Mouse (Mus musculus) adrenal gland (tissue): Measurements from ENCODE around the gene Mpi.

Source experiments
- intact Hi-C: fragments of 180-260 bp; cut with DNase I; formaldehyde crosslinking; loops from one replicate; pipeline ENCODE4 v1.15.1; 2025

Gene Mpi

GRCm38 (mm10) chr9:57526435-57526834 lies 26.1 kb downstream of the Mpi start:
- intact Hi-C loops, result no loop called here

GRCm38 (mm10) chr9:57525516-57525915 lies 27.0 kb downstream of the Mpi start:
- intact Hi-C loops, result no loop called here

DNA sequence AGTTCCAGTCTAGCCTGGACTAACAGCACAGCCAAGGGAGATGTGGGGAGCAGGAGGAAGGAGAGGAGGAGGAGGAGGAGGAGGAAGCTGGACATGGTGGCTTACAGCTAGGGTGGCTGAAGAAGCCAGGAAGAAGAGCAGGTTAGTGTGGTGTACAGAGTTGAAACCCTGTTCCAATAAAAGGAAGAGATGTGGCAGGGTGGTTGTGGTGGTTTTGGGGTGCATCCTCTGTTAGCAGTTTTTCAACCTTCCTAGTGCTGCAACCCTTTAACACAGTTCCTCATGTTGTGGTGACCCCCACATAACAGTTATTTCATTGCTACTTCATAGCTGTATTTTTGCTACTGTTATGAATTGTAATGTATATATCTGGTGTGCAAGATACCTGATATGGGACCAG lies 28.1 kb downstream of the Mpi start:
- intact Hi-C loops, result loop anchor here (5.0 kb wide), 1 partner anchor 133 kb away; no protein-coding TSS in a partner anchor

DNA sequence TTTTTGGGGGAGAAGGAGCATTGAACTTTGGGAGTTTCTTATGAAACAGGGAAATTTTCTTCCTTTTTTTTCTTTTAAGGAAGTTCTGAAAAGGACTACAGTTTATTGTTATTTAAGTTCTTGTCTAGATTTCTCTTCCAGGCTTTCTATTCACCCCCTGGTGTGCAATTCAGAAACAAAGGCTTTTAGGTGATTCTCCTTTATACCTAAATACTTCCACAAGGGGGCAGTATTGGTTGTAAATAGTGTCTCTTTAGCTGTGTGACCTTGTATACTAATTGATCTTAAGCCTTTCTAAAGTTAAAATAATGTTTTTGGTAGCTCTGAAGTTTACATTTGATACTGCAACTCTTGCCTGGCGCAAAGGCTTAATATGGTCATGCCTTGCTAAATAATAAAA lies 28.8 kb downstream of the Mpi start:
- intact Hi-C loops, result loop anchor here (5.0 kb wide), 1 partner anchor 134 kb away; no protein-coding TSS in a partner anchor

DNA sequence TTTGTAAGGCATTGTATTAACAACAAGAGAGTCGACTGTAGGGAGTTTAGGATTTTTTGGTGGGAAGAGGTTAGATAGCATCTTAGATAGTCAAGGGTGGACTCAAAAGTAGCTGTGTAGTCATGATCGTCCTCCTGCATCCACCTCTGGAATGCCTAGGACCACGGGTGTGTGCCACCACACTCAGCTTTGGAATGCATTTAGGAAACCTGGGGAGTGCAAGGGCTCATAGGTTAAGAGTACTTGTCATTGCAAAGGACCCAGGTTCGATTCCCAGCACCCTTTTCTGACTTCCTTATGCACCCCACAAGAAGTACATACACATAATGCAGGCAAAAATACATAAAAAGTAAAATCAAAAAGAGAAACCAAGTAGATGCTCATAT lies 29.7 kb downstream of the Mpi start:
- intact Hi-C loops, result loop anchor here (5.0 kb wide), 1 partner anchor 134 kb away; no protein-coding TSS in a partner anchor

DNA sequence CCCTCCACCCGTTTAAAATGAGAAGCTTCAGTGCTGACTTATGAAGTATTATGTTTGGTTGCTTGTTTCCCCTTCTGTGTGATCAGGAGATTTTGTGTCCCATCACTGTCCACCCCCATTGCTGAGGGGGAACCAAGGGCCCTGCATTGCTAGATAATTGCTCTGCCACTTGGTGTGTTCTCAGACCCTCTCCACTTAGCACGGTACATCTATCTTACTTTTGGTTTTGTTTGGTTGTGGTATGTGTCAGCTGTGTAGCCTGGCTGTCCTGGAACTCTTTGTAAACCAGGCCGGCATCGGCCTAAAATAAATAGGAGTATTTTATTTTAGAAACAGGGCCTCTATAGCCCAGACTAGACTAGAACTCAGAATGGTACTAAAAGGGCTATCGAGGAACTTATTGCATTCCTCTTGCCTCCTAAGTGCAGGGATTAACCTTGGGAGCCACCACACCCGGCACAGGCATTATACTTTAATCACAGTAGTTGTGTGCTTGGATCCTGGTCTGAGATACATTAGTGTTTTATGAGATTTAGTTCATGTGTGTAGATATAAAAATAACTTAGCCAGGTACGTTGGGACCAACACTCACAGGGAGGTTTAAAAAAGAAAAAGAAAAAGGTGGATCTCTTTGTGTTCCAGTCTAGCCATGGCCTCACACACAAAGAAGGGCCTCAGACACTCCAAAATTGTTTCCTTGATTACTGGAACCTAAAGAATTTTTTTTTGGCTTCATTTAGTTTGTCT lies 30.3 kb downstream of the Mpi start:
- intact Hi-C loops, result loop anchor here (5.0 kb wide), 1 partner anchor 135 kb away; no protein-coding TSS in a partner anchor

DNA sequence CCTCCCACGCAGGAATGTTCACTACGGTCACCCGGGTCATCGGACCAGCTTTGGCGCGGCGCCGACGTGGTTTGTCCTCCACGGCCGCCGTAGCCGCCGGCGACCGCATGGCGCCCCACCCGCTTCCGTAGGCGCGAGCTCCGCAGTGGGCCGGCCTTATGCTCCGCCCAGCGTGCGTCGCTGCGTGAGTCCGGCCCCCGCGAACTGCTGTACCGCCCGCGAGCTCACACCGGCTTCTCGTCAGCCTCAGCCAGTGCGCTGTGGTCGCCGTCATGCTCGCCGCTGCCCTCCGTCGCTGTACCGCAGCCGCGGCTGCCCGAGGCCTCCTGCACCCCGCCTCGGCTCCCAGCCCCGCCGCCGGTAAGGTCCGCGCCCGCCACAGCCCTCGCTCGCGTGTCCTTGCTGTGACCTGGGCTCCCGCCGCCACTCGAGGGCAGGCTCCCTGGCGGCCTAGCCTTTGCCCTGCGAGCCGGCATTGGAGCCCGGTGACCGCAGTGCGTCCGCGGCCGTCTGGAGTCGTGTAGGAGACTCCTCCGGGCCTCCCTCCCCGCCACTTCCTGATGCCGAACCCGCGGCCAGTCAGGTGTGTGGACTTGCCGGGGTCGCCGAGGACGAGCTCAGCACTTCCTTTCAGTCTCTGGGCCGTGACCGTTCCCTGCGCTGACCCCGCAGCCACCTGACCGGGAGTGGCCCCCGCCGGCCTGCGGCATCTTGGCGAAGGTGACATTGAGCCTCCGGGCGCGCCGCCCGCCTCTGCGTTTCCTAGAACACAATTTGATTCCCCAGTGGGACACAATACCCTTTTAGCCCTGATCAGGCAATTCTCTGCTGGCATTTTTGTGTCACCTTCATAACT lies 31.3 kb downstream of the Mpi start, which contains the start of gene Cox5a:
TSS of gene Cox5a (plus strand) at position 219 of the 856 bp plus-strand sequence.
- intact Hi-C loops, result loop anchor here (5.0 kb wide), 1 partner anchor 136 kb away; no protein-coding TSS in a partner anchor

GRCm38 (mm10) chr9:57520375-57521055 lies 32.0 kb downstream of the Mpi start:
- intact Hi-C loops, result loop anchor here (5.0 kb wide), 1 partner anchor 137 kb away; no protein-coding TSS in a partner anchor

DNA sequence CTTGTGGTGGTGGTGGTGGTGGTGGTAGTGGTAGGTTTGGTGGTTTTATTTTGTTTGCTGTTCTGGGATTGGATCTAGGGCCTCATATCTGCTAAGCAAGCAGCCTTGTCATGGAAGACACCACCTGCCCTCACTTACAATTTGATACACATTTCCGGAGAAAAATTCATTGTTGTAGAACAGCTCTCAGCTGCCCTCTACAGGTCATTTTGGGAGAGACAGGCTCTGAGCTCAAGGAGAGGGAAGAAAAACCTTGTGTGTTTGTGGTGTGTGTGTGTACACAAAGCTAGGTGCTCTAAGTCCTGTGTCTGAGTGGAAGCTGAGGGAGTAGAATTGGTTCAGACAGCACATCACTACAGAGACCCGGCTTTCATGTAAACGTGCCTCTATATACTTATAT lies 35.5 kb downstream of the Mpi start:
- intact Hi-C loops, result loop anchor here (1.0 to 10.0 kb wide), 2 partner anchors 32 to 302 kb away; no protein-coding TSS in a partner anchor

DNA sequence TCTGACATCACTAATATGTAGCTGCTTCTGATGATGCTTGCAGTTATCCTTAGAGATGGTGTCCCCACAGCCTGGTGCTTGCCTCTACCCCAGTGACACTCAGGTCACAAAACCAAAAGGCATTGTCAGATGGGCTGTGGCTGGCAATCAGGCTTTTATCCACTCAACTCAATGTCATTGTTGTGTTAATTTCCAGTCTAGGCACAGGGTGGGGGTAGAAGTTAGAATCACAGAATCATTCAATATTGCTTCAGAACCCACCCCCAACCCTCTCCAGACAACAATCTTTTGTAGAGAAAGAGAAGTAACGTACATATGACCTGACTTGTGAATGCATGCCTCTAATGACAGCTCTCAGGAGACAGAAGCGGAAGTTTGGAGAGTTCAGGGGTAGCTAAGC lies 42.0 kb downstream of the Mpi start:
- intact Hi-C loops, result loop anchor here (10.0 kb wide), 1 partner anchor 296 kb away; no protein-coding TSS in a partner anchor

DNA sequence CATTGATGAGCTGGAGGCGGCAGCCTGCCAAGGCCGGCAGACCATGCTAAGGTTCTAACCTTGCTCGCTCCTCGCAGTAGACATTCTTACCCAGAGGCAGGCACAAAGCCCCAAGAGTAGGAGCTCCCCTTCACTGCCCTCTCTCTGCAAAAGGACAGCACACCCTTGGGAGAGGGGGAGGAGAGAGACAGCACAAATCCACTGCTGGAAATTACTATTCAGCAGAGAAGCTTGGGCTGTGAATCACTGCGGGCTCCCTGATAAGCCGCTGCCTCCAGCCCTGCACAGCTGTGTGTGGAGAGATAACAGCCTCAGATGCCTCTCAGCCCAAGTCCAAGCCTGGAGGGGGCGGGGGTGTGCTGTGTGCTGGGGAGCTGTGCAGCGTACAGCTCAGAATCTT lies 46.9 kb downstream of the Mpi start:
- intact Hi-C loops, result no loop called here

DNA sequence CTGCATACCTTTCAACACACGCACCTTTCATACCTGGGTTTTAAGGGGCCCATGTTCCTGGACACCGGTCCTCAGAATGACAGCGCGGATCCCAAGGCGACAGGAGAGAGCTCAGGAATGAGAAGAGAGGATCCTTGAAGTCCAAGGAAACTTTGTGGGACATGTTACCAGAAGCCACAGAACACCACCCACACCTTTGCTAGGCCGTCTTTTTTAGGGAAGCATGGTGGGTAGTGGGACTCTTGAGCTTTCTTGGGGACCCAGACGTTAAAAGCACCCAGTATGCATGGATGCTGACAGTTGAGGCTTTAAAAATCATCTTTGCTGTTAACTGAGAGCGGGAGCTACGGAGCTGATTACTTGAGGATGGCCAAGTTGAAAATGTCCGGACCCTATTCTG lies 47.7 kb downstream of the Mpi start:
- intact Hi-C loops, result no loop called here

- intact Hi-C loops, result no loop called here
Measured at GRCm38 (mm10) chr9:57504381-57504700, 48.2 kb downstream of the Mpi start.

GRCm38 (mm10) chr9:57503622-57504380 lies 48.8 kb downstream of the Mpi start, which contains the start of gene Rpp25:
Rpp25 (plus strand) TSS chr9:57504026.
- intact Hi-C loops, result no loop called here

- intact Hi-C loops, result no loop called here
Measured at GRCm38 (mm10) chr9:57502911-57503621, 49.5 kb downstream of the Mpi start.

DNA sequence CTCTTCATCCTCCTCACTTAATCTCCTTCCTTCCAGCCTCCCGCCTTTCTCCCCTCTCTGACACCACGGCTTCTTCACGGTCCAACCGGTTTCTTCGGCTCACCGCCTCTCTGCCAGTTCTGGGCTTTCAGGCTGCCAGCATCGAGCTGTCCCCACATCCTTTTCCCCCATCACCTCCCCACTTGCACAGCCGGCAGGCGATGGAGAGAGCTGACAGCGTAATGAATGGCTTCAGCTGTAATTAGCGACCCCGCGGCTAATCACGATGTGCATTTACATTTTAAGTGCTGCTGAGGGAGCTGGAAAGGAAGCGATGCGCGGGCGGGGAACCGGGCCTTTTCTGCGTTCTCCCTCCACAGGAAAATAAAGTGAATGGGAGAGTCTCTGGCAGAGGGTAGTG lies 50.7 kb downstream of the Mpi start:
- intact Hi-C loops, result no loop called here

GRCm38 (mm10) chr9:57501452-57501851 lies 51.1 kb downstream of the Mpi start:
- intact Hi-C loops, result no loop called here

DNA sequence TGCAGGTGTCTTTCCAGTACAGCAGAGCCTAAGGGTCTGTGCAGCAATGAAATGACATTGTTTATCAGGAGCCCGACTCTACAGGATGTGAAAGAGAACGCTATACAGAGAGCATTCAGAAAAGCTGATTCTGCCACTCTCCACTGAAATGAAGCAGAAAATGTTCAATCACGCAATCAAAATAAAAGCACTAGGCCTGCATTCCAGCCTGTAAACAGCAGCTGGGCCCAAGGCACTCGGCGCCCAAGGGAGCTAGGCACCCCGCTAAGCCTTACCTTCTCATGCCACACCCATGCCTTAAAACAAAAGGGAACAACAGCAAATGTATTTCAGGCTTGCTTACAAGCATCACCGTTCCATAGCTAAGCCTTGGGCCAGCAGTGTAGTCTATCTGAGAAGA lies 54.0 kb downstream of the Mpi start:
- intact Hi-C loops, result no loop called here

- intact Hi-C loops, result no loop called here
Measured at GRCm38 (mm10) chr9:57497236-57497635, 55.3 kb downstream of the Mpi start.

- intact Hi-C loops, result no loop called here
Measured at GRCm38 (mm10) chr9:57494970-57495369, 57.6 kb downstream of the Mpi start.
